8 mouse cellular contexts compared by ENCODE assay signal in genomic region chr5:29894606-29895595, GRCm38 (mm10).
A peak's percentile ranks its signal among the peaks of the same experiment; 100 is the strongest.
DNase-seq lines count a peak whose midpoint lies in the region; ATAC-seq lines count a peak whose summit lies in the region.
"Had no signal": no experiment of that assay in that cellular context is flagged by ENCODE, and none has a peak within 500 bp of the region (broad histone marks: within the 10 kb centered on the region; RNA-seq: fewer than 3 reads in every experiment).

No protein-coding gene starts in this region.

- no peak for ATAC-seq in intestine, embryonic 15.5 days
- no peak for ATAC-seq in midbrain, embryonic 13.5 days
- no peak for ATAC-seq in erythroid progenitor cell, adult 5-6 weeks (replicated peaks; ENCODE audit: low FRiP score, poor library complexity, severe bottlenecking)

- 29% methylated on average over 9 of the region's 9 CpGs for WGBS in intestine, embryonic 15.5 days
- 23% methylated on average over 9 of the region's 9 CpGs for WGBS in midbrain, embryonic 13.5 days

- peak overlapping the region; percentile 2; the same call in 1 of the 2 replicates for H3K27ac ChIP-seq in intestine, embryonic 15.5 days
- no peak overlapping the region for H3K27ac ChIP-seq in midbrain, embryonic 13.5 days

- H3K36me3 ChIP-seq in intestine, embryonic 15.5 days: no peaks in the 10 kb centered on the region
- no peaks in the 10 kb centered on the region for H3K36me3 ChIP-seq in midbrain, embryonic 13.5 days

- peak overlapping the region; percentile 35 for H3K4me2 ChIP-seq in intestine, embryonic 15.5 days (replicated peaks)
- H3K4me2 ChIP-seq in midbrain, embryonic 13.5 days (replicated peaks): peak overlapping the region; percentile 14; the same call in 1 of the 2 replicates

- H3K9ac ChIP-seq in intestine, embryonic 15.5 days: no peak overlapping the region
- H3K9ac ChIP-seq in midbrain, embryonic 13.5 days (replicated peaks): no peak overlapping the region

- peak; percentile 56 for DNase-seq in embryo, embryonic 10.5 days (ENCODE audit: low spot score)
- peak; percentile 39 for DNase-seq in gastrocnemius, postnatal 14 days
- no peak for DNase-seq in right cerebral cortex, postnatal 36 days (ENCODE audit: low spot score in 2 of 2)
- DNase-seq in spleen, postnatal 14 days (ENCODE audit: low spot score in 2 of 2): no peak

- H3K4me1 ChIP-seq in intestine, embryonic 15.5 days (replicated peaks): peaks cover 8% of the 10 kb centered on the region; the same call in 1 of the 2 replicates
- peaks cover 9% of the 10 kb centered on the region; the same call in 1 of the 2 replicates for H3K4me1 ChIP-seq in midbrain, embryonic 13.5 days (replicated peaks)

- intact Hi-C loops in gastrocnemius, postnatal 14 days (cut with DNase I; ENCODE audit: low total_unique reads): no loop called here

- no peaks in the 10 kb centered on the region for H3K9me3 ChIP-seq in intestine, embryonic 15.5 days
- no peaks in the 10 kb centered on the region for H3K9me3 ChIP-seq in midbrain, embryonic 13.5 days
- H3K9me3 ChIP-seq: megakaryocyte, embryonic 14.5 days had no signal

- no peak overlapping the region for H3K4me3 ChIP-seq in intestine, embryonic 15.5 days (replicated peaks)
- H3K4me3 ChIP-seq in midbrain, embryonic 13.5 days (replicated peaks): no peak overlapping the region

- no peaks in the 10 kb centered on the region for H3K27me3 ChIP-seq in intestine, embryonic 15.5 days (replicated peaks)
- no peaks in the 10 kb centered on the region for H3K27me3 ChIP-seq in midbrain, embryonic 13.5 days
- H3K27me3 ChIP-seq: megakaryocyte, embryonic 14.5 days had no signal

Comparison
In these comparisons a context has a peak if more than half of its experiments do, and no peak if none do; other contexts are left out.
1. DNase-seq: peak in embryo, embryonic 10.5 days (single experiment) and gastrocnemius, postnatal 14 days (single experiment); none in right cerebral cortex, postnatal 36 days (0 of 2) and spleen, postnatal 14 days (0 of 2).